Mouse (Mus musculus) right cerebral cortex, postnatal 25 days (tissue): ENCODE measurements at regions not wholly inside any gene's neighbourhood (a gene's known extent, or its start where the extent isn't known, plus 50 kb on each side); places are given as distances from the start of the nearest gene placed in this dataset.

ENCODE experiments used
- DNase-seq: peaks from one replicate; pipeline ENCODE4 v3.0.0; 2022

GRCm38 (mm10) chr5:50570701-50571100 lies 511.9 kb upstream of the Adgra3 start:
- DNase-seq = peak; percentile 5

GRCm38 (mm10) chr5:50551125-50551524 lies 492.3 kb upstream of the Adgra3 start:
- no peak for DNase-seq

GRCm38 (mm10) chr5:50512539-50512938 lies 453.7 kb upstream of the Adgra3 start:
- no peak for DNase-seq

- no peak for DNase-seq
These were observed 451.1 kb upstream of the Adgra3 start for GRCm38 (mm10) chr5:50509696-50510421.

GRCm38 (mm10) chr5:50490223-50490622 lies 431.4 kb upstream of the Adgra3 start:
- DNase-seq = no peak

GRCm38 (mm10) chr5:50476985-50477384 lies 418.2 kb upstream of the Adgra3 start:
- peak; percentile 27 for DNase-seq

GRCm38 (mm10) chr5:50461491-50461890 lies 402.7 kb upstream of the Adgra3 start:
- DNase-seq = no peak

- peak; percentile 63 for DNase-seq
These were observed 398.8 kb upstream of the Adgra3 start for GRCm38 (mm10) chr5:50457621-50458020.

GRCm38 (mm10) chr5:50454387-50454786 lies 395.6 kb upstream of the Adgra3 start:
- DNase-seq = no peak

GRCm38 (mm10) chr5:50406923-50407322 lies 348.1 kb upstream of the Adgra3 start:
- DNase-seq = no peak

- DNase-seq = no peak
These were observed 347.7 kb upstream of the Adgra3 start for GRCm38 (mm10) chr5:50406520-50406919.
